In the genomic region with DNA sequence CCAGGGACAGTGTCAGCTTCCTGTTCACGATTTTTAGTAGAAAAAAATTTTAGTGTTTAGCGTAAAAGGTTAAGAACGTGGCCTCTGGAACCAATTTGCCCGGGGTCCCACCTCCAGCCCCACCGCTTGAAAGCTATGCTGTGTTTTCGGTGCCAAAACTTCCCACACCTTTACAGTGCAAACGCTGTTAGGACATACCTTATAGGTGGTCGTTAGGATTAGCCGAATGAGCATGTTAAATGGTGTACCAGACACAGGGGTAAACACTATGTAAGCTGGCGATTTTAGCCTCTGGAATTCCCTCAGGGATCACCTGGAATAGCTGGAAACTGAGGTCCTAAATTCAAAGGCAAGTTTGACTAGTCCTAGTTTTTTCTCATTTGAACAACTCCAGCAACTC, we compare ENCODE assay signal across 1 mouse cellular context.
TF ChIP-seq lines count a peak whose summit lies in the region.

No protein-coding gene starts in this region.

TF ChIP-seq in MEL, 35 proteins besides CTCF, POLR2A, EP300 and RAD21:
- no peak for TF ChIP-seq ETS1 (IDR thresholded peaks at IDR 0.05; ENCODE audit: low read depth, low read length)
- 0 out of 2 replicates have a peak, but pooled peaks have one; percentile 0 for TF ChIP-seq E2F4 (IDR thresholded peaks at IDR 0.05; ENCODE audit: borderline replicate concordance, low read depth, low read length)
- no peak for TF ChIP-seq MYB (IDR thresholded peaks at IDR 0.05; ENCODE audit: low read depth, low read length)
TF ChIP-seq in MEL: peak in this region for 1.
